Mouse (Mus musculus) spleen, adult 2 months (tissue): ENCODE results near the gene Gm21969. TPM values are rescaled to one million over a fixed set of nuclear protein-coding genes. Genes with fewer than 3 reads are reported as not detected.

Experiments
- DNase-seq, 2 experiments: peaks; one replicate each; pipeline versions ENCODE4 v3.0.0 to v3.0.0-alpha.2; 2012 to 2021; ENCODE audit warnings: low spot score in 2 of 2, low read depth in 1 of 2
- H3K27ac ChIP-seq: fragments of 200-500 bp; 2 replicates; pipeline ENCODE4 v1.5.1; 2012; ENCODE audit warnings: low read length, inconsistent platforms; ENCODE audit not compliant: insufficient read depth
- H3K27me3 ChIP-seq: fragments of 200-500 bp; 2 replicates; pipeline ENCODE4 v1.6.1; 2012; ENCODE audit warnings: mild to moderate bottlenecking, moderate library complexity, low read length, inconsistent platforms; ENCODE audit not compliant: control insufficient read depth, insufficient read depth
- H3K36me3 ChIP-seq: fragments of 200-500 bp; 2 replicates; pipeline ENCODE4 v1.6.1; 2012; ENCODE audit warnings: mild to moderate bottlenecking, low read length, inconsistent platforms; ENCODE audit not compliant: control insufficient read depth, insufficient read depth
- H3K4me1 ChIP-seq: fragments of 200-500 bp; 2 replicates; pipeline ENCODE4 v1.6.1; 2011; ENCODE audit warnings: inconsistent platforms; ENCODE audit not compliant: control insufficient read depth, insufficient read depth, insufficient read length
- H3K4me3 ChIP-seq: fragments of 200-500 bp; 2 replicates; pipeline ENCODE4 v1.5.1; 2011; ENCODE audit warnings: mild to moderate bottlenecking, inconsistent platforms; ENCODE audit not compliant: insufficient read depth, insufficient read length; ENCODE audit errors: extremely low read depth
- CTCF ChIP-seq: fragments of 200-500 bp; IDR thresholded peaks from 2 replicates; pipeline ENCODE4 v1.5.1; 2011; ENCODE audit warnings: mild to moderate bottlenecking, inconsistent platforms; ENCODE audit not compliant: insufficient read depth, insufficient read length, insufficient replicate concordance; ENCODE audit errors: extremely low read depth
- POLR2A ChIP-seq: fragments of 200-500 bp; IDR thresholded peaks from 2 replicates; pipeline ENCODE4 v1.6.1; 2011; ENCODE audit warnings: low read depth, low read length, inconsistent platforms
- WGBS: fragments of 180-500 bp; shearing (Covaris S2); methylation state at CpG from one replicate; pipeline ENCODE4 v1.1.7; 2018; 5-methylcytosine and 5-hydroxymethylcytosine counted together
- polyA plus RNA-seq: library from polyadenylated mRNA; depleted of rRNA; stranded (reverse); fragments of >200 nt; gene quantifications from 2 replicates; pipeline ENCODE4 v1.2.3, GENCODE M21; 2012

Gm21969 gene
- polyA plus RNA-seq, 1 experiment = 0.01 TPM

DNA sequence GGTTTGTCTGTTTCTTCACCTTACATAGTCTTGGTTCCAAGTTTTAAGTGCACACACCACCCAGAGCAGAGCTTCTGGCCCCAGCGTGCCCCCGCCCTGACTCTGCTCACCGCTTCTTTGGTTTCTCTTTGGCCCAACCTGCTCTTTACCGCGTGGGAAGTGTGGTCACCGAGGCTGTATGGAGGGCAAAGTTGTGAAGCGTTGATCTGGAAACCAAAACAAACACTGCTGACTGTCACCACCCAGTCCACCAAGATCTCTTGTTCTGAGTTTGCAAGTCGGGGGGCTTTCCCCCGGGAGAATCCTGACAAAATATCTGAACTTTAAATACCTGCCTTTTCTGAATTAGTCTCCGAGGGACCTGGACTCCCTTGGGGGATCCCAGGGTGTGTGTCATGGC is 24.0 kb upstream of the Gm21969 start:
- no peak for TF ChIP-seq POLR2A
- TF ChIP-seq CTCF = no peak
- WGBS = 8% methylated on average over 10 of the region's 10 CpGs
- Histone ChIP-seq H3K4me3 (no peak overlapping the region), H3K36me3 (no peaks in the 10 kb centered on the region), H3K4me1 (peaks cover 19% of the 10 kb centered on the region), H3K27ac (peak overlapping the region; percentile 54; the same call in 1 of the 2 replicates), H3K27me3 (0 out of 2 replicates have a peak, but pooled peaks cover 4% of the 10 kb centered on the region)
- DNase-seq = peak in 1 of 2 experiments; percentile 54

DNA sequence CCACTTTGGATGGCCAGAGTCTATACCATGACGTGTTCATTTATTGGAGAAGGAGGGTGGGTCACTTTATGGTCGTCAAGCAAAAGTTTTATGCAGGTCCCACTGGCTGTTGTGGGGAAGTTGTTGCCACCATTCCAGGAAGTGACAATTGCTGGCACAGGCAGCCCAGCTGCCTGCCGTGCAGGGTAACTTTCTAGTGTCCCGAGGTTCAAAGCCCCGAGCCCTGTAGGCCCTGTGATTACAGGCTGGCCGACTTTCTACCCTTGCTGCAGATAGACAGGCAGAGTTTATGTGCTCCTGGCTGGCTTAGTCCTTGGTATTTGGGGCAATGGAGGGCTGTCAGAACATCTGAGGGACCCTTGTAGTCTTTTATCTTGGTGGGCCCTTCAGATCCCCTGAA is 23.5 kb upstream of the Gm21969 start:
- Histone ChIP-seq H3K27me3 (0 out of 2 replicates have a peak, but pooled peaks cover 4% of the 10 kb centered on the region), H3K36me3 (no peaks in the 10 kb centered on the region), H3K4me3 (no peak overlapping the region), H3K27ac (peak overlapping the region; percentile 54), H3K4me1 (peaks cover 19% of the 10 kb centered on the region)
- 16% methylated on average over 6 of the region's 6 CpGs for WGBS
- no peak for DNase-seq
- TF ChIP-seq POLR2A = no peak
- TF ChIP-seq CTCF = no peak

DNA sequence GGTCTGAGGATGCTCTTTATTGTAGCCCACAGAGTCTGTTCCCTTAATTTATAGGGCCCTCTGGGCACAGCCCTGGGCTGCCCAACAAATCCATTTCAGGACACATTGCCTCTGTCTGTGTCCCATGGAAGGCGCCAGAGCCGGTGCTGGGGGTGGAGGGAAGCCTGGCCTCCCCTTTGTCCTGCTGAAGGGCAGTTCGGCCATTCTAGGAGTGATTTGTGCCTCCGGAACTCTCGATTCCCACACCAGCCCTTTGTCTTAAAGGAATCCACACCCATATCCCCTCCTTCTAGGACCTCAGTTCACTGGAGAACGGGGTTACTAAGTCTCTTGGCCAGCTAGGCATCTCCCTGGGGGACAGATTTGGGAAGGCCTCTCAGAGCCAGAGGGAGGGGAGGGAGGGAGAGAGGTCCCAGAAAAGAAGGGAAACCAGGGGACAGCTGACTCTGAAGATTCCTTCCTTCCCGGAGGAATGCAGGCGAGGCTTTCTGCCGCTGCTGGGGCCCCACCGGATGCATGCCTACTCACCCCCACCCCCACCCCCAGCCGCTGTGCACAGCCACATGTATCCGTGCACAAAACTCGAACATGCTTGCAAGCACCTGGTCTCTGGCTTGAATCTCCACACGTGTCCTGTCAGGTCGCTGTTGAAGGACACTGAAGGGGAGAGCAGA is 22.2 kb upstream of the Gm21969 start:
- WGBS = 45% methylated on average over 15 of the region's 15 CpGs
- Histone ChIP-seq H3K4me3 (peak overlapping the region; percentile 16; the same call in 1 of the 2 replicates), H3K4me1 (peaks cover 14% of the 10 kb centered on the region; the same call in 1 of the 2 replicates), H3K27ac (peak overlapping the region; percentile 43; the same call in 1 of the 2 replicates), H3K27me3 (0 out of 2 replicates have a peak, but pooled peaks cover 1% of the 10 kb centered on the region), H3K36me3 (no peaks in the 10 kb centered on the region)
- DNase-seq = no peak
- no peak for TF ChIP-seq POLR2A
- TF ChIP-seq CTCF = no peak

DNA sequence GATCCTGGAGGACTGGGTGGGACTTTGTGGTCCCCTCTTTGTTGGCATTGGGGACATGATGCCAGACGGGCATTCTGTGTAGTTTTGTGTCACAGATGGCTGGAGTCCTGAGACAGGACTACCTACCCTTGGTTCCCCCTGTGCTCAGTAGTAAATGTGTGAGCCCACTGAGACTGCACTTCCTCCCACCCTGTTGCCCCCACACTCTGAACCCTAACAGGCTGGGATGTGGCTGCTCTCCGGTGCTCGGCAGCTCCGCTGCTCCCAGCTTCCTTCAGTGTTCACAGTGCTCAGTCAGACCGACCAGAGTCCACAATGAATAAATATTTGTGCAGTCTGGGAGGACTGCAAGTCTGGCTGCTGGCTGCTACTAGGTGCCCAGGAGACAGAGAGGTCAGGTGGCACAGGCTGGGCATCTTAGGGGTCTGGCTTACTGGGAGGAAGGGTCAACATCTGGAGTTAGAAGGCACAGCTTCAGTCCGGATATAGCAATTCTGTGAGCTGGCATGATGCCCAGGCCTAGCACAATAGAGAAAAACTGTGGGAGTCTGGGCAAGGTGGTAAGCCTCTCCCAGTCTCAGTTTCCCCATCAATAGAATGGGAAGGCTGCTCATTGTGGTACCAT is 21.4 kb upstream of the Gm21969 start:
- DNase-seq = no peak
- Histone ChIP-seq H3K4me1 (peaks cover 14% of the 10 kb centered on the region; the same call in 1 of the 2 replicates), H3K4me3 (no peak overlapping the region)

DNA sequence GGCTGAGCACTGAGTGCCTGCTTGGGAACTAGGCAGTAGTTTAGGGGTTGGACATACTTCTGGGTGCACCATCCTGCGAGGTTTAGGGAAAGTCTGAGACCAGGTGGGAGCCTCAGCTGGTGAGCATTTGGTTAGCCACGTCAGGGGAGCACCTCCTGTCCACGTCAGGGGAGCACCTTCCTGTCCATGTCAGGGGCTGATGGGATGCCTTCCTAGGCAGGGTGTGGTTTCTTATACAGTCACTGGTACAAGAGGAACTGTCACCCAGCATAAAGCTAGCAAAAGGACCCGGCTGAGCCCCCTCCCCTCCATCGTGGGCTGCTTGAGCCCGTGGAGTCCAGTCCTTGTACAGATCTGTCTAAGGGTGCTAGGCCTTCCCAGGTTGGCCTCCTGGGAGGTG is 20.6 kb upstream of the Gm21969 start:
- Histone ChIP-seq H3K4me1 (peaks cover 14% of the 10 kb centered on the region; the same call in 1 of the 2 replicates), H3K27ac (no peak overlapping the region), H3K36me3 (no peaks in the 10 kb centered on the region), H3K27me3 (no peaks in the 10 kb centered on the region), H3K4me3 (no peak overlapping the region)
- TF ChIP-seq POLR2A (no peak), CTCF (no peak)
- WGBS = 72% methylated on average over 6 of the region's 6 CpGs
- DNase-seq = no peak

More for the DNA sequence above, 21.4 kb upstream of the Gm21969 start:
- TF ChIP-seq CTCF (no peak), POLR2A (no peak)
- 33% methylated on average over 6 of the region's 6 CpGs for WGBS
- H3K36me3 ChIP-seq = no peaks in the 10 kb centered on the region
- H3K27ac ChIP-seq = peak overlapping the region; percentile 31; the same call in 1 of the 2 replicates
- H3K27me3 ChIP-seq = no peaks in the 10 kb centered on the region

DNA sequence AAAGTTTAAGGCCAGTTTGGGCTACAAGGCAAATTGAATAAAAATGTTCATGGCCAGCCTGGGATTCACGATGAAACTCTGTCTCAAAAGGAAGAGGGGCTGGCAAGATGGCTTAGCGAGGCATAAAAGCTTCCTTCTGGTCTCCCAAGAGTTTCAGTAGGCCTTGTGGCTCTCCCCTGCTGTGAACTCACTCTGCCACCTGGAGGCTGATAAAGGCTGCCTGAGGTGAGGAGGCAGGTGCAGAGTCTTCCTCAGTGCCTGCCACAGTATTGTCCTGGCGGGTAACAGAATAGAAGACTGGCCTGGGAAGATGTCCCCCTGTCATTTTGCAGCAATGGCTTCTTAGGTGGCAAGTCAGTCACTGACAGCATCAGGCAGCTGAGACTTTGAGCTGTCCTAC is 20.1 kb upstream of the Gm21969 start:
- TF ChIP-seq CTCF (no peak), POLR2A (no peak)
- 63% methylated on average over 3 of the region's 3 CpGs for WGBS
- H3K4me3 ChIP-seq = no peak overlapping the region
- H3K4me1 ChIP-seq = peaks cover 14% of the 10 kb centered on the region; the same call in 1 of the 2 replicates
- no peak for DNase-seq
- no peak overlapping the region for H3K27ac ChIP-seq
- no peaks in the 10 kb centered on the region for H3K27me3 ChIP-seq
- H3K36me3 ChIP-seq = no peaks in the 10 kb centered on the region
